Mouse (Mus musculus): ENCODE results near the gene Sardh. TPM values are rescaled to one million over a fixed set of nuclear protein-coding genes. Genes with fewer than 3 reads are reported as not detected.

The Sardh gene
- total and polyA plus RNA-seq, 3 experiments: 0.13 TPM; not detected in 2

GRCm38 (mm10) chr2:27286971-27287710 lies 39.0 kb upstream of the Sardh start:
- TF ChIP-seq NRF1 (IDR thresholded peaks at IDR 0.05; ENCODE audit: low read depth, low read length): no peak
- TF ChIP-seq SIN3A (IDR thresholded peaks at IDR 0.05; ENCODE audit: low read length): no peak
- no peak for TF ChIP-seq POLR2AphosphoS2 (IDR thresholded peaks at IDR 0.05; ENCODE audit: low read depth, low read length)
- TF ChIP-seq KAT2A (IDR thresholded peaks at IDR 0.05; ENCODE audit: insufficient replicate concordance, low read length): no peak
- TF ChIP-seq GABPA (IDR thresholded peaks at IDR 0.05; ENCODE audit: insufficient replicate concordance, low read depth, low read length): no peak
- no peak for TF ChIP-seq HCFC1 (IDR thresholded peaks at IDR 0.05; ENCODE audit: low read depth, low read length)
- TF ChIP-seq JUN (IDR thresholded peaks at IDR 0.05; ENCODE audit: insufficient read depth, low read depth, low read length): no peak
- H3K4me1 ChIP-seq (ENCODE audit: control insufficient read depth in 1 of 2, insufficient read depth in 2 of 2): peaks cover 3 to 32% of the 10 kb centered on the region in 2 experiments; a peak in 3 of 4 replicates
- no peak overlapping the region for H3K4me2 ChIP-seq (ENCODE audit: insufficient read depth, low read depth, poor library complexity, severe bottlenecking)
- H3K27ac ChIP-seq (ENCODE audit: insufficient read depth, low read depth): no peak overlapping the region
- in situ Hi-C loops (cut with MboI; ENCODE audit: low pct_ligation_motif_present, low pct_unique_long_range_greater_than_20kb, low sequenced_read_pairs): loop anchor here (25.0 kb wide), 1 partner anchor 450 kb away; no protein-coding TSS in a partner anchor
- H3K36me3 ChIP-seq (replicated peaks in 1 of 2; ENCODE audit: control insufficient read depth in 1 of 2, insufficient read depth in 1 of 2, low read length in 1 of 2): peaks cover 94 to 99% of the 10 kb centered on the region in 2 experiments
- no peak overlapping the region for H3K4me3 ChIP-seq (replicated peaks in 1 of 3; ENCODE audit: low read depth in 2 of 3, low read length in 2 of 3, poor library complexity in 1 of 3)
- no peak overlapping the region for H3K9ac ChIP-seq (ENCODE audit: insufficient read depth, low read depth)
- dilution Hi-C loops (cut with MboI; ENCODE audit: extremely low pct_ligation_motif_present, extremely low pct_unique_long_range_greater_than_20kb, low sequenced_read_pairs): no loop called here
- H3K27me3 ChIP-seq (replicated peaks): no peaks in the 10 kb centered on the region
- H3K79me2 ChIP-seq (replicated peaks; ENCODE audit: control insufficient read depth, extremely low read depth, insufficient read depth, poor library complexity, severe bottlenecking): no peaks in the 10 kb centered on the region
- no peak for DNase-seq (ENCODE audit: extremely low read depth)
- no peaks in the 10 kb centered on the region for H3K9me3 ChIP-seq (replicated peaks; ENCODE audit: low read length)

DNA sequence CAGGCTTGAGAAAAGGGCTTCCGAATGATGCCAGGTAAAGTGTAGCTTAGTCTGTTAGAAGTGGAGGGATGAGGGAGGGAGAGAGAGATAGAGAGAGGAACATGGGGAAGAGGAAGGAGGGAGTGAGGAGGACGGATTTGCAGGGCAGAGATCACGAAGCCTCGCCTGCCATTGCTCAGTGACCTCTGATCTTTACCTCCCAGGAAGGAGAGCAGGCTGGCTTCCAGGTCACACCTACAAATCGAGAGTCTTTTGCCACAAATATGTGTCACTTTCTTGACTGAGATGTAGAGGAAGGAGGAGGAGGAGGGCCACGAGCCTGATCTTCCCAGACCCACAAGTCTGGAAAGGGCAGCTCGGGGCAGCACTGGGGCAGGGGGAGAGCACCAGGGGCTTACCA lies 36.3 kb upstream of the Sardh start:
- DNase-seq (ENCODE audit: extremely low read depth): no peak
- Histone ChIP-seq H3K9ac (ENCODE audit: insufficient read depth, low read depth) (no peak overlapping the region), H3K4me2 (ENCODE audit: insufficient read depth, low read depth, poor library complexity, severe bottlenecking) (no peak overlapping the region), H3K36me3 (replicated peaks in 1 of 2; ENCODE audit: control insufficient read depth in 1 of 2, insufficient read depth in 1 of 2, low read length in 1 of 2) (peaks cover 90 to 97% of the 10 kb centered on the region in 2 experiments), H3K4me1 (ENCODE audit: control insufficient read depth in 1 of 2, insufficient read depth in 2 of 2) (peaks cover 0 to 9% of the 10 kb centered on the region in 2 experiments; a peak in 3 of 4 replicates), H3K79me2 (replicated peaks; ENCODE audit: control insufficient read depth, extremely low read depth, insufficient read depth, poor library complexity, severe bottlenecking) (no peaks in the 10 kb centered on the region), H3K4me3 (replicated peaks in 1 of 3; ENCODE audit: low read depth in 2 of 3, low read length in 2 of 3, poor library complexity in 1 of 3) (no peak overlapping the region), H3K27me3 (replicated peaks) (no peaks in the 10 kb centered on the region), H3K27ac (ENCODE audit: insufficient read depth, low read depth) (no peak overlapping the region), H3K9me3 (replicated peaks; ENCODE audit: low read length) (no peaks in the 10 kb centered on the region)
- dilution Hi-C loops (cut with MboI; ENCODE audit: extremely low pct_ligation_motif_present, extremely low pct_unique_long_range_greater_than_20kb, low sequenced_read_pairs) (no loop called here), in situ Hi-C loops (cut with MboI; ENCODE audit: low pct_ligation_motif_present, low pct_unique_long_range_greater_than_20kb, low sequenced_read_pairs) (loop anchor here (5.0 to 25.0 kb wide), 2 partner anchors 138 to 453 kb away; no protein-coding TSS in a partner anchor)
- TF ChIP-seq ZKSCAN1 (IDR thresholded peaks at IDR 0.05; ENCODE audit: borderline replicate concordance, low read depth, low read length): no peak
- no peak for TF ChIP-seq SMC3 (IDR thresholded peaks at IDR 0.05; ENCODE audit: low read depth, low read length)
- TF ChIP-seq POLR2A (IDR thresholded peaks at IDR 0.05; ENCODE audit: low read depth, low read length): no peak
- no peak for TF ChIP-seq IRF4 (IDR thresholded peaks at IDR 0.05; ENCODE audit: low read depth, low read length)
- no peak for TF ChIP-seq PAX5 (IDR thresholded peaks at IDR 0.05; ENCODE audit: low read length)
- no peak for TF ChIP-seq BHLHE40 (IDR thresholded peaks at IDR 0.05; ENCODE audit: low read depth, low read length)
- no peak for TF ChIP-seq MXI1 (IDR thresholded peaks at IDR 0.05; ENCODE audit: low read depth, low read length)
- TF ChIP-seq NRF1 (IDR thresholded peaks at IDR 0.05; ENCODE audit: low read depth, low read length): no peak
- no peak for TF ChIP-seq ELF1 (IDR thresholded peaks at IDR 0.05; ENCODE audit: low read depth, low read length)
- no peak for TF ChIP-seq MAZ (IDR thresholded peaks at IDR 0.05; ENCODE audit: low read depth, low read length)
- no peak for TF ChIP-seq CHD2 (IDR thresholded peaks at IDR 0.05; ENCODE audit: low read length)
- no peak for TF ChIP-seq ZC3H11A (IDR thresholded peaks at IDR 0.05; ENCODE audit: low read depth, low read length)
- no peak for TF ChIP-seq EP300 (IDR thresholded peaks at IDR 0.05; ENCODE audit: low read length)
- TF ChIP-seq TCF12 (IDR thresholded peaks at IDR 0.05; ENCODE audit: low read depth, low read length): no peak
- TF ChIP-seq KAT2A (IDR thresholded peaks at IDR 0.05; ENCODE audit: insufficient replicate concordance, low read length): no peak
